In the genomic region with DNA sequence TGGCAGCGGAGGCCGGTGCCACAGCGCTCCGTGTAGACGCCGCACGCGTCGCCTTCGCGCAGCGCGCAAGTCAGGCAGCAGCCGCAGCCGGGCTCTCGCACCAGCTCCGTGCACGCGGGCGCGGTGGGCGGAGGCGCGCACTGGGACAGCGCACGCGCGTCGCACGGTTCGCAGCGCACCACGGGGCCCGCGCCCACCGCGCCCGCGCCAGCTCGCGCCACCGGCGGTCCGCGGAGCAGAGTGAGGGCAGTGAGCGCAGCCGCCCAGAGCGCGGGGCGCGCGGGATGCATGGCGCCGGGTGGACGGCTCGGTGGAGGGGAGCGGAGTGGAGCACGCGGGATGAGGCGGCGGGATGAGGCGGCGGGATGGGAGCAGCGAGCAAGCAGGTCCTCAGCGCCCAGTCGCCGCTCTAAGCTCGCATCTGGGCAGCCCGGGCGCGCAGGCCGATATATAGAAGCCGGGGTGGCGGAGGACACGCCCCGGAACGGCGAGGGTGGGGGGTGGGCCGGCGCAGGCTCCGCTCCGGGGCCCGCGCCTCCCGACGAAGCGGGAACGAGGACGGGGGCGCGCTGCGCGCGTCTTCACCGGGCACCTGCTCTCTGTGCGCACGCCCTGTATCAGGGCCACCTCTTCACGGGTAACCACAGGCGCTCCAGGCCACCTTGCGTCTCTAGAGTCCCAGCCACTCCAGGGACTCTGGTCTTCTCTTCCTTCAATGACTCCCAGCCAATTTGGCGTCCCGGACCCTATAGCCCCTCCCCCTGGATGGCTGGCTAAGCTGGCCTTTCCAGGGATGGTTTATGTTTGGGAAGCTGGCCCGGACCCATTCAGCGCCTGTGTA, we compare ENCODE assay signal across 10 mouse cellular contexts. TPM values are rescaled to one million over a fixed set of nuclear protein-coding genes. Genes with fewer than 3 reads are reported as not detected.
DNase-seq lines count a peak whose midpoint lies in the region; ATAC-seq and TF ChIP-seq lines count a peak whose summit lies in the region.
"Had no signal": no experiment of that assay in that cellular context is flagged by ENCODE, and none has a peak within 500 bp of the region (broad histone marks: within the 10 kb centered on the region; RNA-seq: fewer than 3 reads in every experiment).

A gene (minus strand): TSS at position 423 of the 841 bp plus-strand sequence.

- peak within 1 kb of the TSS; percentile 56 for H3K4me3 ChIP-seq in lung, embryonic 14.5 days (ENCODE audit: low read depth, low read length)
- H3K4me3 ChIP-seq in intestine, embryonic 14.5 days (ENCODE audit: low read depth, low read length): peak within 1 kb of the TSS; percentile 54
- H3K4me3 ChIP-seq in midbrain, embryonic 16.5 days (ENCODE audit: low read depth, low read length): peak within 1 kb of the TSS; percentile 71

- H3K27me3 ChIP-seq in lung, embryonic 14.5 days (ENCODE audit: insufficient read depth, low read length): peaks cover 40% of the 10 kb centered on the region
- H3K27me3 ChIP-seq in intestine, embryonic 14.5 days (replicated peaks; ENCODE audit: control insufficient read depth, insufficient read depth, low read length): peaks cover 44% of the 10 kb centered on the region
- H3K27me3 ChIP-seq in midbrain, embryonic 16.5 days (ENCODE audit: control insufficient read depth, insufficient read depth, low read depth, low read length): peaks cover 9% of the 10 kb centered on the region
- H3K27me3 ChIP-seq: CH12.LX had no signal

- H3K4me1 ChIP-seq in lung, embryonic 14.5 days (ENCODE audit: insufficient read depth): peaks cover 6% of the 10 kb centered on the region; the same call in 1 of the 2 replicates
- H3K4me1 ChIP-seq in intestine, embryonic 14.5 days (replicated peaks; ENCODE audit: control insufficient read depth, insufficient read depth, low read length): peaks cover 10% of the 10 kb centered on the region
- H3K4me1 ChIP-seq in midbrain, embryonic 16.5 days (ENCODE audit: control insufficient read depth, insufficient read depth, low read length): peaks cover 21% of the 10 kb centered on the region

- peak; percentile 81 for DNase-seq in lung, embryonic 14.5 days
- no peak for DNase-seq in lung, postnatal 25 days (ENCODE audit: low spot score)
- DNase-seq in embryo, embryonic 10 days (ENCODE audit: low spot score): peak; percentile 82
- DNase-seq in gastrocnemius, postnatal 36 days: peak; percentile 33 to 34
- peak; percentile 83 for DNase-seq in intestine, embryonic 14.5 days (ENCODE audit: low spot score)
- DNase-seq in left cerebral cortex, postnatal 36 days (ENCODE audit: low spot score in 2 of 2): peak; percentile 83 to 90
- peak; percentile 54 for DNase-seq in urinary bladder, postnatal 14 days (ENCODE audit: low spot score)

- no peaks in the 10 kb centered on the region for H3K9me3 ChIP-seq in lung, embryonic 14.5 days (ENCODE audit: low read depth, low read length)
- H3K9me3 ChIP-seq in intestine, embryonic 14.5 days (ENCODE audit: control insufficient read depth, low read length): no peaks in the 10 kb centered on the region
- no peaks in the 10 kb centered on the region for H3K9me3 ChIP-seq in midbrain, embryonic 16.5 days (replicated peaks; ENCODE audit: control insufficient read depth, low read length, poor library complexity, severe bottlenecking)

- H3K36me3 ChIP-seq in lung, embryonic 14.5 days (ENCODE audit: insufficient read depth): no peaks in the 10 kb centered on the region
- H3K36me3 ChIP-seq in intestine, embryonic 14.5 days (ENCODE audit: control insufficient read depth, insufficient read depth, low read length): no peaks in the 10 kb centered on the region
- H3K36me3 ChIP-seq in midbrain, embryonic 16.5 days (ENCODE audit: control insufficient read depth, insufficient read depth, low read length): no peaks in the 10 kb centered on the region

- no peak for TF ChIP-seq CTCF in lung, embryonic 14.5 days (IDR thresholded peaks at IDR 0.05; ENCODE audit: low read depth)

- WGBS in lung, embryonic 14.5 days: 1% methylated on average over 98 of the region's 104 CpGs
- WGBS in intestine, embryonic 14.5 days: under 1% methylated on average over 80 of the region's 104 CpGs
- WGBS in midbrain, embryonic 16.5 days: under 1% methylated on average over 99 of the region's 104 CpGs

- intact Hi-C loops in gastrocnemius, postnatal 36 days (cut with DNase I): loop anchor here (5.0 to 10.0 kb wide), 3 partner anchors 124 to 921 kb away; no protein-coding TSS in a partner anchor
- intact Hi-C loops in left cerebral cortex, postnatal 36 days (cut with DNase I): loop anchor here (2.0 to 10.0 kb wide), 5 partner anchors 123 to 1087 kb away; no protein-coding TSS in a partner anchor

- peak; percentile 81 for ATAC-seq in lung, embryonic 14.5 days (ENCODE audit: insufficient read depth)
- ATAC-seq in intestine, embryonic 14.5 days (replicated peaks; ENCODE audit: low FRiP score, low TSS enrichment, low read depth): peak; percentile 79
- peak; percentile 95 for ATAC-seq in midbrain, embryonic 16.5 days

- peak within 1 kb of the TSS; percentile 56 for H3K9ac ChIP-seq in lung, embryonic 14.5 days
- peak within 1 kb of the TSS; percentile 37 for H3K9ac ChIP-seq in intestine, embryonic 14.5 days (ENCODE audit: low read length)
- peak within 1 kb of the TSS; percentile 89 for H3K9ac ChIP-seq in midbrain, embryonic 16.5 days (ENCODE audit: low read depth, low read length)

- no peak within 1 kb of the TSS for H3K27ac ChIP-seq in lung, embryonic 14.5 days (ENCODE audit: low read depth)
- H3K27ac ChIP-seq in intestine, embryonic 14.5 days (ENCODE audit: low read depth): 0 out of 2 replicates have a peak within 1 kb of the TSS, but pooled peaks have one; percentile 29
- peak within 1 kb of the TSS; percentile 84 for H3K27ac ChIP-seq in midbrain, embryonic 16.5 days (ENCODE audit: low read length)

- H3K4me2 ChIP-seq in lung, embryonic 14.5 days: peak within 1 kb of the TSS; percentile 92
- peak within 1 kb of the TSS; percentile 90 for H3K4me2 ChIP-seq in intestine, embryonic 14.5 days (ENCODE audit: low read length)
- H3K4me2 ChIP-seq in midbrain, embryonic 16.5 days (ENCODE audit: low read length): peak within 1 kb of the TSS; percentile 90

RNA-seq across cellular contexts. Expression of the gene that starts here (rescaled TPM):
- polyA plus RNA-seq in lung, embryonic 14.5 days (2014; fragmentation: Nextera tagmentation; extraction: Ambion mirVana): 14.4 and 15.3 TPM in 2 replicates
- total RNA-seq in gastrocnemius, postnatal 36 days (2021): 10 to 100 TPM; 14.3 to 15.2 TPM
- polyA plus RNA-seq in intestine, embryonic 14.5 days (2014; fragmentation: Nextera tagmentation; extraction: Ambion mirVana): 49.4 and 49.5 TPM in 2 replicates
- total RNA-seq in left cerebral cortex, postnatal 36 days (2021): 10 to 100 TPM in 1 of 2 experiments, 1 to 10 TPM in 1; 8.5 to 12.3 TPM
- 13.7 and 15.6 TPM in 2 replicates for polyA plus RNA-seq in midbrain, embryonic 16.5 days (2015; fragmentation: Nextera tagmentation; extraction: Ambion mirVana)
- total RNA-seq: CH12.LX; neutrophil, adult 5-6 weeks had no signal

Comparison
In these comparisons a context has a peak if more than half of its experiments do, and no peak if none do; other contexts are left out.
1. H3K9ac ChIP-seq: peak in every context shown above with its lines; median percentile 89 in midbrain, embryonic 16.5 days; 56 in lung, embryonic 14.5 days; 37 in intestine, embryonic 14.5 days.